Mouse (Mus musculus): ENCODE results near the gene Ap4b1.

Ap4b1 gene

GRCm38 (mm10) chr3:103857036-103857805, 47.9 kb downstream of the Ap4b1 start:
- DNase-seq = no peak

DNA sequence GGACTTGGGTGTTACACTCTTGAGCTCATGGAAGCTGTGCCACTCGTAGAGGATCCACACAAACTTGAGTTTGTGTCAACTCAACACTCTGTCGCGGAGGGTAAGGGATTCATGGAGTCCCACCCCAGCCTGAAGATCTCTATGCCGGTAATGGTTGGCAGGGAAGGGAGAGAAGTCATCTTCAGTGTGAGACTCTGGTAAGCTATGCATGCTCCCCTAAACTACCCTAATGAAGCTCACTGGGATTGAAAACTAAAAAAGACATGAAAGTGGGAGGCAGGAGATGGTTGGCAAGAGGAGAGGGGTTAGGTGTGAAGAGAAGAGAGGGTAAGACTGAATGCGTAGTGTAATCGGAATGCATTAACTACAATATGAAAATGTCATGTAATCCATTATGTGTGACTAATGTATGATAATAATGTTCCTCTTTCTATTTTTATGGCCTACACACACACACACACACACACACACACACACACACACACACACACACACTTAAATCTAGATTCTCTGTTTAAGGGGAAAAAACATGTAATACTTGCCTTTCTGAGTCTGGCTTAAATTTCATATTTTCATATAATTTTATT, 48.8 kb downstream of the Ap4b1 start:
- DNase-seq = no peak

GRCm38 (mm10) chr3:103858881-103859801, 49.8 kb downstream of the Ap4b1 start, which contains the start of gene Ptpn22:
TSS of gene Ptpn22 (plus strand) at chr3:103859795.
- DNase-seq = no peak

GRCm38 (mm10) chr3:103859851-103860391, 50.6 kb downstream of the Ap4b1 start:
- DNase-seq = no peak

DNA sequence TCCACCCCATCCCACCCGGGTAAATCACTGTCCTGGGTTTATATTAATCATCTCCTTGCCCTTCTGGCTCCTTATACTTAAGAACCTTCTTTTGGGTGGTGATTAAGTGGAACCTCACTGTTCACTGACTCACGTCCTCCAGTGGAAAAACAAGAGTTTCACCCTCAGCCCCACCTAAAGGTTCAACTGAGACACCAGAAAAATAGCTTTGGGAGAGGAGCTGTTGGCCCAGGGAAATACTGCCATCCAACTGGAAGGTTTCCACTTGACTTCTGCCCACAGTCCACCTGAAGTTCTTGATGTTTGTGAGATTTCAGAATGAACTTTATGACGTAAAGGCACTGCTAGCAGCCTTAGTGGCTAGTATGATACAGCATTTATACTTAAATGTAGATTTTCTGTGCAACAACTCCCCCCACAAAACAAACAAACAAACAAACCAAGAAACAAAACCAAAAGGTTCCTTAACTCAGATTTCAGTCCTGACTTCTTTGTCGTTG, 53.5 kb downstream of the Ap4b1 start:
- no peak for DNase-seq

DNA sequence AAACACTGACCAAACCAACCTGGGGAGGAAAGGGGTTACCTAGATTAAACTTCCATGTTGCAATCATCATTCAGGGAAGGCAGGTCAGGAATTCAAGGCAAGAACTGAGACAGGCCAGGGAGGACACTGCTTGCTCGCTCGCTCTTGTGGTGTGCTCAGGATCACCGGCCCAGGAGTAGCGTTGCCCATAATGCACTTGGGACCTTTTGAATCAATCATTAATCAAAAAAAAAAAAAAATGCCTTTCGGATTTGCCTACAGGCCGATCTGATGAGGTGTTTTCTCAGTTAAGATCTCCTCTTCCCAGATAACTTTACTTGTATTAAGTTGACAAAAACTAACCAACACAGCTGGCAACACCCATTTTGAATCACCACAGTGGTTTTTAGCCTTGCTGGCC, 54.9 kb downstream of the Ap4b1 start:
- no peak for DNase-seq

DNA sequence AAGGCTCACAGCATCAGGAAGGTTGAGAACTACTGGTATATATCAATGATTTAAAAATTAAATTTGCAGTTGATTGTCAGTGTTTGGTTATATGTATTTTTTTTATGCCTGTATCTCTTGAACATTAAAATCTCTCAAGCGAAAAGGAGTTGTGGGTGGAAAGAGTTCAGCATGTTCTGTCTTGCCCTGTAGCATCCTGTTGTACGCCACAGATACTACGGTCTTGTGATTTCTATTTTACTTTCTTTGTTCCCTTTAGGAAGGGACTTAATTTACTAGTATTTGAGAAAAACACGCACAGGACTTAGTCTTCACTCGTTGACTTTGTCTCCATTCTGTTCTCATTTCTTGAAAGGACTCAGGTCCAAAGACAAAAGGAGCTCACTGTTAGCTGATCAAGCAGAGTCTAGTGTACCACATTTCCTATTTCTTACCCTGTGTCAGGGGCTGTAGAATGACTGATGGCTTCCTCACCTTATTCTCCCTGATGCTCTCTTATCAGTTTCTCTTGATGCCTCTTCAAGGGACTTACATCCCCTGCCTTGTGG, 58.2 kb downstream of the Ap4b1 start:
- no peak for DNase-seq

GRCm38 (mm10) chr3:103868008-103868407, 58.7 kb downstream of the Ap4b1 start:
- DNase-seq = no peak

Data from right cerebral cortex, postnatal 14 days (tissue).